Mouse (Mus musculus) intestine, embryonic 15.5 days (tissue): ENCODE results near the gene Pced1b. TPM values are rescaled to one million over a fixed set of nuclear protein-coding genes. Genes with fewer than 3 reads are reported as not detected.

Source experiments
- ATAC-seq: fragments of 200-750 bp; cut with Nextera tagmentation; 2 replicates; pipeline ENCODE4 v1.8.0; 2017; ENCODE audit warnings: moderate TSS enrichment, moderate library complexity
- H3K27ac ChIP-seq: fragments of 300-500 bp; sonication (generic); 2 replicates; pipeline ENCODE4 v1.5.1; 2015; ENCODE audit warnings: mild to moderate bottlenecking, inconsistent platforms
- H3K27me3 ChIP-seq: fragments of 300-500 bp; sonication (generic); replicated peaks from 2 replicates; pipeline ENCODE4 v1.6.1; 2015; ENCODE audit warnings: inconsistent platforms
- H3K36me3 ChIP-seq: fragments of 300-500 bp; sonication (generic); 2 replicates; pipeline ENCODE4 v1.6.1; 2015; ENCODE audit warnings: inconsistent platforms
- H3K4me1 ChIP-seq: fragments of 300-500 bp; sonication (generic); replicated peaks from 2 replicates; pipeline ENCODE4 v1.6.1; 2015; ENCODE audit warnings: inconsistent platforms
- H3K4me2 ChIP-seq: fragments of 300-500 bp; sonication (generic); replicated peaks from 2 replicates; pipeline ENCODE4 v1.6.1; 2015; ENCODE audit warnings: mild to moderate bottlenecking, inconsistent platforms
- H3K4me3 ChIP-seq: fragments of 300-500 bp; sonication (generic); replicated peaks from 2 replicates; pipeline ENCODE4 v1.5.1; 2015; ENCODE audit warnings: inconsistent platforms
- H3K9ac ChIP-seq: fragments of 300-500 bp; sonication (generic); 2 replicates; pipeline ENCODE4 v1.6.1; 2015; ENCODE audit warnings: inconsistent platforms
- H3K9me3 ChIP-seq: fragments of 300-500 bp; sonication (generic); 2 replicates; pipeline ENCODE4 v1.6.1; 2016; ENCODE audit warnings: inconsistent platforms
- WGBS: fragments of 180-500 bp; shearing (Covaris S2); methylation state at CpG from one replicate; pipeline ENCODE4 v1.1.7; 2015; 5-methylcytosine and 5-hydroxymethylcytosine counted together
- polyA plus RNA-seq: library from polyadenylated mRNA; unstranded; fragments of >200 nt; fragmentation: Nextera tagmentation; extraction: Ambion mirVana; gene quantifications from 2 replicates; pipeline ENCODE4 v1.2.1, GENCODE M21; 2015

The Pced1b gene
- polyA plus RNA-seq, 1 experiment from 2014 or later, result 4.0 TPM

DNA sequence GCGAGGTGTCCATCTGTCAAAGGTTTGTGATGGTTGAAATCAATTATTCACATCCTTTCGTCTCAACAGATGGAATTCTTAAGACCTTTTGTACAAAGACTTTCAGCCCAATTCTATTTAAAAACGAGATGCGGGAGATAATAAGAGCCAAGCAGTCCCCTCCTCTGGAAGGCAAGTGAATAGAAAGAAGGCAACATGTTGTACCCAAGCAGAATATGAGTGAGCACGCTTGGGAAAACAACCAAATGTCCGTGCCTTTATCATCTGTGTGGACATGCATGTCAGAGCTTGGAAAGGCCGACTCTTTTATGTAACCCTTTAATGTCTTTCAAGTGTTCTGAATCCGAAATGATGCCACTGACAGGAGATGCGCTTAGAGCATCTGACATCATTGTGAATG lies 61.0 kb downstream of the Pced1b start:
- no peak for ATAC-seq
- H3K36me3 ChIP-seq, result no peaks in the 10 kb centered on the region
- 80% methylated on average over 9 of the region's 9 CpGs for WGBS

DNA sequence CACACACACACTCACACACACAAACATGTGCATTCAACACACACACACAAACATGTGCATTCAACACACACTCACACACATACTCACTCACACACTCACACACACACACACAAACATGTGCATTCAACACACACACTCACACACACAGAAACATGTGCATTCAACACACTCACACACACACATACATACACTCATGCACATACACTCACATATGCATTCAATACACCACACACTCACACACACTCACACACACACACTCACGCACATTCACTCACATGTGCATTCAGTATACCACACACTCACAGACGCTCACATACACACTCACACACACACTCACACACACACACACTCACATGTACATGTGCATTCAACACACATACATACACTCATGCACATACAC lies 62.6 kb downstream of the Pced1b start:
- 91% methylated on average over 2 of the region's 2 CpGs for WGBS
- H3K4me1 ChIP-seq, result no peaks in the 10 kb centered on the region
- no peak overlapping the region for H3K27ac ChIP-seq
- no peaks in the 10 kb centered on the region for H3K9me3 ChIP-seq
- no peak overlapping the region for H3K4me3 ChIP-seq
- H3K27me3 ChIP-seq, result no peaks in the 10 kb centered on the region
- ATAC-seq, result no peak
- no peak overlapping the region for H3K4me2 ChIP-seq
- H3K36me3 ChIP-seq, result no peaks in the 10 kb centered on the region
- H3K9ac ChIP-seq, result no peak overlapping the region

More for the DNA sequence above, 61.0 kb downstream of the Pced1b start:
- Histone ChIP-seq H3K9me3 (no peaks in the 10 kb centered on the region), H3K4me1 (no peaks in the 10 kb centered on the region), H3K4me3 (no peak overlapping the region), H3K27me3 (no peaks in the 10 kb centered on the region), H3K27ac (no peak overlapping the region), H3K4me2 (no peak overlapping the region), H3K9ac (no peak overlapping the region)

DNA sequence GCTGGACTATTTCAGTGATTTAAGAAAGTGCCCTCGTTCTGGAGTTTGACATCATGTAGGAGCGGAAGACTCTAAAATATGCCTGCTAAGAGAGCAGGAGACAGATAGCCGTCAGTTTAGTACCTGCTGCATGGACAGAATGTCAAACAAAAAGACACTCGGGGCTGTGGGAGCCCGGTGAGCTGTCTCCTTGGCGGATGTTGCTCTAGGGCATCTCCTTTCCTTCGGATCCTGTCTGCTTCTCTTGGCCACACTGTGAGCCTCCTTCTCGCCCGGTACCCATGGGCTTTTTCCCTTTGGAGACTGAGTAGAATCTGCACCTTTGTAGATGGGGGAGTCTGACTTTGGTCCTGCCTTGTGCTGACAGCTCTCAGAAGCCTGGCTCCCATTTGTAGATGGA lies 63.3 kb downstream of the Pced1b start:
- Histone ChIP-seq H3K4me3 (no peak overlapping the region), H3K4me1 (no peaks in the 10 kb centered on the region), H3K4me2 (no peak overlapping the region), H3K36me3 (no peaks in the 10 kb centered on the region), H3K27ac (no peak overlapping the region), H3K27me3 (no peaks in the 10 kb centered on the region), H3K9ac (no peak overlapping the region), H3K9me3 (no peaks in the 10 kb centered on the region)
- ATAC-seq, result no peak
- 75% methylated on average over 9 of the region's 9 CpGs for WGBS

DNA sequence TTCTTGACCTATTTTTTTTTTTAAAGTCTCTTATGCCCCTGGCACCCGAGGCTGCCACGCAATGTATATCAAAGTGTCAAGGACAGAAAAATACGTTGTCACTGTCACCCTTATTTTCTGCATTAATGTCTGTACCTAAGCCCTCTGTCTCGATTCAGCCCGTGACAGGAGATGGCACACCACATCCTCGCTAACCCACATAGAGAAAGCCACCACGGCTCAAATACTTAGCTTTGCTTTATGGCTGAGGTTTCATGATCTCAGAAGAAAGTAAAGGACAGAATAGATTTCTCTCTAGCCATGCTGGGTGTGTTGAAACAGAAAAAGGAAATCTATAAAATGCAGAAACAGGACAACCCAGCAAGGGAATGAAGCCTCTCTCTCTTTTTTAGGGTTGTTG lies 64.3 kb downstream of the Pced1b start:
- WGBS, result 86% methylated on average over 7 of the region's 7 CpGs
- Histone ChIP-seq H3K9ac (no peak overlapping the region), H3K36me3 (no peaks in the 10 kb centered on the region), H3K4me3 (no peak overlapping the region), H3K4me2 (no peak overlapping the region), H3K27me3 (no peaks in the 10 kb centered on the region), H3K9me3 (no peaks in the 10 kb centered on the region), H3K27ac (no peak overlapping the region), H3K4me1 (no peaks in the 10 kb centered on the region)
- ATAC-seq, result no peak

DNA sequence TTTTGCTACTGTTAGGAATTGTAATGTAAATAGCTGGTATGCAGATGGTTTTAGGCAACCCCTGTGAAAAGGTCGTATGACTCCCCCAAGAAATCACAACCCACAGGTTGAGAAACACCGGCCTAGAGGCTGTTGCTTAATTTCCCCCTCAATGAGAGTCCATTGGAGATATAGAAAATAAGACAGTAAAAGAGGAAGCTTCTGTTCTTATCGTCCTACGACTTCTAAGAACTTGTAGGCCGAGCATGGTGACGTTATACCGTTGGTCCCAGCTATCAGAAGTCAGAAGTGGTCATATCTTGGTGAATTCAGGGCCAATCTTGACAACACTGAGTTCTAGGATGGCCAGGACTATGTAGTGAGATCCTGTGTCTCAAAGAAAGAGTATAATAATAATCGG lies 65.0 kb downstream of the Pced1b start:
- Histone ChIP-seq H3K4me3 (no peak overlapping the region), H3K36me3 (no peaks in the 10 kb centered on the region), H3K9me3 (no peaks in the 10 kb centered on the region), H3K27ac (no peak overlapping the region), H3K4me2 (no peak overlapping the region), H3K4me1 (no peaks in the 10 kb centered on the region), H3K9ac (no peak overlapping the region), H3K27me3 (no peaks in the 10 kb centered on the region)
- WGBS, result 86% methylated on average over 8 of the region's 8 CpGs
- no peak for ATAC-seq

DNA sequence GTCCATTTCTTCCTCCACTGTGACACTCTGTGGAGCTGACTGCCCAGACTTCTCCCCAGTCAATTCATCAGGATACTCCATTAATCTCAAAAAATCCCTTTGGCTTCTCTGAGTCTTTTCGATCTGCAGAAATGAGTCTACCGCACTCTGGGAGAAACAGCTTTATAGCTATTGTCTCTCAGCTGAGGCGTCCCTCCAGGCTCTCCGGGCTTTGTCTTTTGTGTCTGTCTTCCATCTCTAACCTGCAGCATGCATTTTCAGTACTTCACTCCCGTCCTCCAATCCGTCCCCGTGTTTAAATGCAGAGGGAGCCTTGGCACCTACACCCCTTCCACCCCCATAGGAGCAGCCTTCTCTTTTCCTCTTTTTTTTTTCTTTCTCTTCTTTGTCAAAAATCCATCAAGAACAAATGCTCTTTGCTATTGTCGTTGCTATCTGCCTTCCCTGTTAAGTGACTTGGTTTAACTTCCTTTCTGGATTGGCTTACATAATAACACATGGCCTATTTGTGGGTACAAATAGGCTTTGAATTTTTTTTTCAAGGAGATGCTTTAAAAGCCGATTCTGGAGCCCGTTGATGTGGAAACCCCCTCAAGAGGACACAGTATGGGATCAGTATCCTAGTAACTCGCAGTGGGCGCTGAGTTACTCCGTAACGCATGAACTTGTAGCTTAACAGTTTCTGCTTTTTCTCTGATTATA lies 68.0 kb downstream of the Pced1b start:
- Histone ChIP-seq H3K27ac (no peak overlapping the region), H3K27me3 (no peaks in the 10 kb centered on the region), H3K36me3 (no peaks in the 10 kb centered on the region), H3K9ac (no peak overlapping the region), H3K4me3 (no peak overlapping the region), H3K9me3 (no peaks in the 10 kb centered on the region), H3K4me2 (no peak overlapping the region), H3K4me1 (no peaks in the 10 kb centered on the region)
- WGBS, result 87% methylated on average over 14 of the region's 14 CpGs
- no peak for ATAC-seq

DNA sequence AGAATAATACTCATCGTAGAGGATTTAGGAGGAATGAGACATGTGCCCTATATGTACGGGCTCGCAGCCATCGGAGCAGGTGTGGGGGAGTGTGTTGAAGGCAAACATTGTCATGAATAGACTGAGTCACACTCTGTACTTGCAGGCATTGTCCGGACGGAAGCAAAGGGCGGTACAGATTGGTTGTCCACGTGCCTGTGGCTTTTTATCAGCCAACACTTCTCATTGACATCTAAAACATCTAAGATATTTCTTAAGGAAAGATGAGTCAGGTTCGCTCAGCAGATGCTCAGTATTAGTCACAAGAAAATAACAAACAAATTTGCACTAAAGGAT lies 68.5 kb downstream of the Pced1b start:
- Histone ChIP-seq H3K4me3 (no peak overlapping the region), H3K9ac (no peak overlapping the region), H3K4me2 (no peak overlapping the region), H3K27me3 (no peaks in the 10 kb centered on the region), H3K9me3 (no peaks in the 10 kb centered on the region), H3K27ac (no peak overlapping the region), H3K36me3 (no peaks in the 10 kb centered on the region), H3K4me1 (no peaks in the 10 kb centered on the region)
- ATAC-seq, result no peak
- 82% methylated on average over 9 of the region's 9 CpGs for WGBS

DNA sequence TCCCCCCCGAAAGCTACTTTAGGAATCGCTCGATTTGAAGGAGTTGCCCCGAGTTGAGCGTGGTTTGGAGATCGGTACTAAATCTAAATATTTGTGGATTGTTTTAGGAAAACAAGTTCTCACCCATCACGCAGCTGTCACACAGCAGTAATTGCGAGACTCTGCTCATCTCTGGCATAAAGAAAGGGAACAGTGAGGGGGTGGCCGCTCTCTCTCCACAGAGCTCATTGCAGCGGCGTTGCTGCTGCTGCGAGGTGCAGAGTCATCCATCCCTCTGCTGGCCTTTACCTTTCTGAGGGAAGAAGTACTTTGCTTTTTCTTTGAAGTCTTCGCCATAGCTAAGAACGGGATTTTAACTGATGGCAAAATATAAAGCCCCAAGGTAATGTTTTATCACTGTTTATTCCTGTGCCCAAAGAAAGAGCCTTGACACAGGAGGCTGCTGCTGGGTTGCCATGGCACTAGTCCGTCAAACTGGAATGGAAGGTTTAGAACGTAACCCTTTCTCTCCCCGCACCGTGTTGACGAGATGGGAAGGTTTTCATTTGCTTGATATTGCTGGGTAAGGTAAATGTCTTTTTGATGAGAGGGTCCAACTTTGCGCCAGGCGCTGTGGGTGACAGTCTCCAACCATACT lies 71.6 kb downstream of the Pced1b start:
- Histone ChIP-seq H3K4me3 (no peak overlapping the region), H3K9me3 (no peaks in the 10 kb centered on the region), H3K4me2 (no peak overlapping the region), H3K27me3 (no peaks in the 10 kb centered on the region), H3K36me3 (no peaks in the 10 kb centered on the region), H3K27ac (no peak overlapping the region), H3K9ac (no peak overlapping the region), H3K4me1 (no peaks in the 10 kb centered on the region)
- 63% methylated on average over 21 of the region's 21 CpGs for WGBS
- no peak for ATAC-seq

DNA sequence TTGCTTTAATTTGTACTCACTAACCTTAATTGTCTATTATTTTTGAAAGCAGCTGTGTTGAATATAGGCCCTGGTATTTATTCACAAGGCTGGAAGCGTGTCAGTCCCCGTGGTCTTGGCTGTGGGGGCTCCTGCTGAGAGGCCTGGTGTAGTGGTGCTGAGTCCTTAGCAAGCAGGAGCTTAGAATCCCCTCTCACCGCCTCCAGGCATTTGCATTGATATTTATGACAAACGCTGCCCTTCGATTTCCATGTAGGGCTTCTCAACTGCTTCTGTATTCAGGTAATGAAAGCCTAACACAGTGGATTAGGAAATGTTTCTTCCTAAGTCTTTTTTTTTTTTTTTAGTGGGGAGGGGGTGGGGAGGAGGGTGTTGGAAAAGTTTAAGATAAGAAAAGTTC lies 75.9 kb downstream of the Pced1b start:
- no peaks in the 10 kb centered on the region for H3K4me1 ChIP-seq
- H3K27ac ChIP-seq, result no peak overlapping the region
- no peaks in the 10 kb centered on the region for H3K36me3 ChIP-seq
- ATAC-seq, result no peak
- 71% methylated on average over 5 of the region's 5 CpGs for WGBS
- H3K27me3 ChIP-seq, result no peaks in the 10 kb centered on the region
- no peaks in the 10 kb centered on the region for H3K9me3 ChIP-seq
- H3K4me2 ChIP-seq, result no peak overlapping the region
- no peak overlapping the region for H3K9ac ChIP-seq
- H3K4me3 ChIP-seq, result no peak overlapping the region

DNA sequence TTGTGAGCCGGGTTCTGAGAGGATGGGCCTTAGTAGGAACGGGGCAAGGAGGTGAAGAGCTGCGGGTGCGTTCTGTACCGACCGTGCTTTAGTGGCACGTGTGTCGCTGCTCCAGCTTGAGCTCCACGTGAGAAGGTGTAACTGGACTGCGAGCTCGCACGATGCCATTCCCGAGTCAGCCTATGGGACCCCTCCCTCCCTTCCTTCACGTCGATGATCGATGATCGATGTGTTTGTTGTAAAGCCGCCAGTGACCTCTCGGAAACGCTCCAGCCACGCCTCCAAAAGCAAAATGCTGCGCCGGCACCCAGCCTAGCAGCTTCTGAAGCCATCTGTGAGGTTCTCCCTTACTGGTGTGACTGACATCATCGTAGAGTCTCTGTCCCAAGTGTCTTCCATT lies 76.6 kb downstream of the Pced1b start:
- Histone ChIP-seq H3K9ac (no peak overlapping the region), H3K4me3 (no peak overlapping the region), H3K9me3 (no peaks in the 10 kb centered on the region), H3K4me1 (no peaks in the 10 kb centered on the region), H3K36me3 (no peaks in the 10 kb centered on the region), H3K4me2 (peak overlapping the region; percentile 34), H3K27ac (no peak overlapping the region), H3K27me3 (no peaks in the 10 kb centered on the region)
- ATAC-seq, result no peak
- WGBS, result 73% methylated on average over 24 of the region's 24 CpGs

DNA sequence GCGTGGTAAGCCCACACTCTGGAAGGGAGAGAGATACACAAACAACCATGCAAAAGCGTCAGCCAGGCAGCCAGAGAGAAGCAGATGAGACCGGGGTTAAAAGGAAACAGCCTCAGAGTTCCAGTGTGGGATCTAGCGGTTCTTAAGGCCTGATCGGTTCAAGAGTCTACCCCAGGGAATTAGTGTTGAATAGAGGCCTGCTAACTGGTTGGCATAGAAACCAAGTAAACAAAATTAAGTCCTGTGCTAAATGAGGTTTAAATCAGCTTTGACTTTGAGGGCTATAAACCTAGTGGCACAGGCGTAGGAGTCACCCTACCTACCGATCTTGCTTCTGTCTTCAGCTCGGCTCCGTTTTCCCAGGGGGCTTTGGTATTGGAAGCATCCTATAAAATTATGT lies 77.4 kb downstream of the Pced1b start:
- H3K9me3 ChIP-seq, result no peaks in the 10 kb centered on the region
- no peak for ATAC-seq
- H3K27me3 ChIP-seq, result no peaks in the 10 kb centered on the region
- H3K9ac ChIP-seq, result no peak overlapping the region
- H3K4me2 ChIP-seq, result no peak overlapping the region
- no peaks in the 10 kb centered on the region for H3K4me1 ChIP-seq
- 61% methylated on average over 9 of the region's 9 CpGs for WGBS
- H3K36me3 ChIP-seq, result no peaks in the 10 kb centered on the region
- H3K4me3 ChIP-seq, result no peak overlapping the region
- no peak overlapping the region for H3K27ac ChIP-seq

DNA sequence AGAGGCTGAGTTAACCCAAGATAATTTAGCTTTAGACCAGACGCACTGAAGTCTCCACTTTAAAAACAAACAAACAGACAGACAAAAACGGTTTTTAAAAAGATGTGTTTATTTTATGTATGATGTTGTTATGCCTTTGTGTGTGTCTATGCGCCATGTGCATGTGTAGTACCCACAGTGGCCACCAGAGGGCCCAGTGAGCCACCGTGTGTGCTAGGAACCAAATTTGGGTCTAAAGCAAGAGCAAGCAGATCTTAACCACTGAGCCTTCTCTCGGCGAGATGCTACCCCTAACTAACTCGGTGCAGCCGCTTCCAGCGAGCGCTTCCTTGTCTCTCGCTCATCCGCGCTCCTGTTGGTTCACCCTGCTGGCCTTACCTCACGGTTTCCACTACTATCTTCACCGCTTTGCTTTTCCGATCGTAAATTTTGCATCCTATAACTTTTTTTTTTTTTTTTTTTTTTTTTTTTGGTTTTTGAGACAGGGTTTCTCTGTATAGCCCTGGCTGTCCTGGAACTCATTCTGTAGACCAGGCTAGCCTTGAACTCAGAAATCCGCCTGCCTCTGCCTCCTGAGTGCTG lies 80.7 kb downstream of the Pced1b start:
- H3K9me3 ChIP-seq, result no peaks in the 10 kb centered on the region

DNA sequence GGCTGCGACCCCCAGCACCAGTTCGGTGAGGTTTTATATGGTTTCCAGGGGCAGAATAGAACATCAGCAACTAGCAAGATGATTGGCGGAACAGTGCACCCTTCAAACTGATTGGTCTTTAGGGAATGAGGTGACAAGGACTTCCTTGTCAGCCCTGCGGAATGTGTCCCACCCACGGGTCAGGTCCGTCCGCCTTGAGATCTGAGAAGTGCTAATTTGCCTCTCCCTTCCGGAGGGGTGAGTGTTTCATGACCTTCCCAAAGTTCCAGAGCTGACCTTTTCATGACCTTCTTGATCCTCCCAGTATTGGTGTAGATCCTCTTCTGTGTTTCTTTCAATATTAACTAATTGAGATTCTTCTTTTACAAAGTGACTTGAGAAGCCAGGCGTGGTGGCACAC lies 85.7 kb downstream of the Pced1b start:
- 83% methylated on average over 9 of the region's 9 CpGs for WGBS
- no peak overlapping the region for H3K27ac ChIP-seq
- no peaks in the 10 kb centered on the region for H3K27me3 ChIP-seq
- no peak overlapping the region for H3K4me2 ChIP-seq
- H3K9me3 ChIP-seq, result no peaks in the 10 kb centered on the region
- ATAC-seq, result no peak
- no peaks in the 10 kb centered on the region for H3K4me1 ChIP-seq
- H3K9ac ChIP-seq, result no peak overlapping the region
- no peak overlapping the region for H3K4me3 ChIP-seq
- H3K36me3 ChIP-seq, result no peaks in the 10 kb centered on the region

More for the DNA sequence above, 80.7 kb downstream of the Pced1b start:
- no peaks in the 10 kb centered on the region for H3K36me3 ChIP-seq
- 74% methylated on average over 18 of the region's 18 CpGs for WGBS
- H3K9ac ChIP-seq, result no peak overlapping the region
- no peaks in the 10 kb centered on the region for H3K27me3 ChIP-seq
- H3K4me3 ChIP-seq, result no peak overlapping the region
- no peaks in the 10 kb centered on the region for H3K4me1 ChIP-seq
- no peak overlapping the region for H3K4me2 ChIP-seq
- H3K27ac ChIP-seq, result no peak overlapping the region
- ATAC-seq, result no peak
